Mouse (Mus musculus): ENCODE results near the gene Lemd2.

DNA sequence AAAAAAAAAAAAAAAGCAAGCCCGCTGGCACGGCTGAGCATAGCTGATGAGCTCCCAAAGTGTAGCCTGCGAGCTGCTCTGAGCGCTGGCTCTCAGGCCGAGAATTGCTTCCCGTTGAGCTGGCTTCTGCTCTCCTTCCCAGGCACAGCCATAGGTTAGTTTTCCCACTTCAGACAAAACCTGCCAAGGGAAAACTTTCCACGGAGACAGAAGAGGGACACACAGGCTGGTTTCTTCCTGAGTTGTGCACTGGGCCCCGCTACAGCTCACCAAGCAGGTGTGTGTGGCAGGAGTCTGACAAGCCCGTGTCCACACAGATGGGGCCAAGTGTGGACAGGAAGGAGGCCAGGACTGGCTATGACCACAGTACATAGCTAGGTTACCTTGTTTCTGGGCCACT, 15.4 kb downstream of the Lemd2 start:
- no peak for TF ChIP-seq CTCF (IDR thresholded peaks at IDR 0.05; ENCODE audit: low read depth)
- no peak for TF ChIP-seq EP300 (optimal IDR thresholded peaks at IDR 0.05)
